Mouse (Mus musculus): ENCODE measurements around the gene Ctnnbl1.

DNA sequence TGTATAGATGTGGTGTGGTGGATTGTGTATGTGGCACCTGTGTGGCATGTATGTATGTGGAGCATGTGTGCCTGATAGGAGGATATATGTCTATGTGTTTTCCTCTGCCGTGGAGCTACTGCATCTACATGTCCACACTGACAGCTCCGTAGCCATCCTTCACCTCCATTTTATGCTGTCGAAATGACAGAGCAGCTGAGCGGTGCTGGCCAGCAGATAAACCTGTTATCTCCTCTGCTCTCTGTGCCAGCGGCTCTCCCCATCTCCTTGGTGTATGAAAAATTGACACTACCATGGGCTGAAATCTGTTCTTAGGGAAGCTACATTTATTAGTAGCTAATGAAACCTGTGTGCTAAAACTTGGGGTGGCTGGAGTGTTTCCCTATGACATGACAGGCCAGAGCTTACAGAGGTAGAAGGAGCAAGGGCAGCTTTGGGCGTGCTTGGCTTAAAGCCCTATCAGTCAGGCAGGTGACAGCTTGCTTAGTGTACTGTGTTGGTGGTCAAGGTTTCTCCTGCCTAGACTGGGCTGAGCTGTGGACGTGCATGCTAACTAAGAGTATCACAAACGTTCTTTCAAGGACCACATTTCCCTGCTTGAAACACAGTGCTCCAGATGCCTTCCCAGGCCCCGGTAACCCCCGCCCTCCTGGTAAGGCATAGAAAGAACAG is 124.2 kb downstream of the Ctnnbl1 start:
- TF ChIP-seq POLR2A (IDR thresholded peaks at IDR 0.05; ENCODE audit: control insufficient read depth, low read depth, low read length) (no peak), CTCF (IDR thresholded peaks at IDR 0.05; ENCODE audit: control insufficient read depth, insufficient read depth, insufficient replicate concordance, low read depth, low read length) (no peak)
